Comparison of ENCODE assay signal across 25 mouse cellular contexts in the genomic region with DNA sequence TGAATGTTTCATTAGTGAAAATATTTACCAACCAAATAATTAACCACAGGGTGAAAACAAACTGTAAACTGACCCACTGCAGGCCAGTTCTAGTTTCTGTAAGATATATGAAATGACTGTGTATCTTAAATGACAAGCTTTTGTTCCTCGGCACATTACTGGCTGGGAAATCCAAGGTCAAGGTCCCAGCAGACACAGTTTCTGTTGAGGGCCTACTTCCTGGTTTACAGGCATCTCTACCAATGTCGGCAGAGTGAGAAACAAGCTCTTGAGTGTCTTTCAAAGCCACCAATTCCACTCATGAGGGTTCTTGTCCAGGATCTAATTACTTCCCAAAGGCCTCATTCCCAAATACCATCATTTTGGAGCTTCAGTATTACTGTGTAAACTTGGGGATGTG. TPM values are rescaled to one million over a fixed set of nuclear protein-coding genes. Genes with fewer than 3 reads are reported as not detected.
"Had no signal": no experiment of that assay in that cellular context is flagged by ENCODE, and none has a peak within 500 bp of the region (broad histone marks: within the 10 kb centered on the region; RNA-seq: fewer than 3 reads in every experiment).

No protein-coding gene starts in this region.

- H3K36me3 ChIP-seq: heart, embryonic 13.5 days; heart, embryonic 15.5 days; hindbrain, embryonic 13.5 days; hindbrain, embryonic 15.5 days; limb, embryonic 13.5 days; limb, embryonic 15.5 days; liver, embryonic 12.5 days had no signal

- H3K4me3 ChIP-seq: heart, adult 2 months; heart, embryonic 13.5 days; heart, embryonic 15.5 days; hindbrain, embryonic 13.5 days; hindbrain, embryonic 15.5 days; limb, embryonic 13.5 days; limb, embryonic 15.5 days; liver, embryonic 12.5 days had no signal

- DNase-seq: gastrocnemius, postnatal 14 days; gastrocnemius, postnatal 36 days; heart, adult 11 months; heart, adult 2 months; heart, postnatal 14 days; heart, postnatal 36 days; kidney, adult 11 months; kidney, postnatal 25 days; layer of hippocampus, adult 9-11 months; layer of hippocampus, postnatal 36 days; left cerebral cortex, postnatal 4 days had no signal

- H3K4me2 ChIP-seq: heart, embryonic 11.5 days; heart, embryonic 13.5 days; heart, embryonic 15.5 days; hindbrain, embryonic 13.5 days; hindbrain, embryonic 15.5 days; limb, embryonic 13.5 days; limb, embryonic 15.5 days; liver, embryonic 12.5 days had no signal

- H3K9me3 ChIP-seq: heart, embryonic 13.5 days; heart, embryonic 15.5 days; hindbrain, embryonic 13.5 days; hindbrain, embryonic 15.5 days; limb, embryonic 13.5 days; limb, embryonic 15.5 days; liver, embryonic 12.5 days had no signal

- H3K27me3 ChIP-seq: heart, embryonic 15.5 days; hindbrain, embryonic 13.5 days; hindbrain, embryonic 15.5 days; limb, embryonic 15.5 days; liver, embryonic 12.5 days had no signal

- H3K9ac ChIP-seq: heart, embryonic 13.5 days; heart, embryonic 15.5 days; hindbrain, embryonic 13.5 days; hindbrain, embryonic 15.5 days; limb, embryonic 13.5 days; limb, embryonic 15.5 days; liver, embryonic 12.5 days; liver, embryonic 14.5 days had no signal

- H3K4me1 ChIP-seq: heart, embryonic 13.5 days; heart, embryonic 15.5 days; hindbrain, embryonic 13.5 days; hindbrain, embryonic 15.5 days; limb, embryonic 15.5 days; liver, embryonic 12.5 days had no signal

- H3K27ac ChIP-seq: heart, adult 2 months; heart, embryonic 13.5 days; heart, embryonic 15.5 days; hindbrain, embryonic 13.5 days; hindbrain, embryonic 15.5 days; limb, embryonic 13.5 days; limb, embryonic 15.5 days; liver, embryonic 12.5 days; liver, embryonic 14.5 days had no signal

- ATAC-seq: forebrain, embryonic 16.5 days; inflammation-experienced regulatory T-cells, adult 6 months; liver, embryonic 12.5 days had no signal

RNA-seq across cellular contexts. Expression of a gene that starts 4.3 kb away (rescaled TPM):
- polyA plus RNA-seq: forebrain, embryonic 16.5 days; frontal cortex, adult 2 months; heart, embryonic 11.5 days; heart, embryonic 13.5 days; hindbrain, embryonic 15.5 days; limb, embryonic 11.5 days; limb, embryonic 15.5 days; liver, adult 2 months; liver, embryonic 12.5 days had no signal
